Mouse (Mus musculus): ENCODE results near the gene Tnfrsf13b. TPM values are rescaled to one million over a fixed set of nuclear protein-coding genes. Genes with fewer than 3 reads are reported as not detected.

The Tnfrsf13b gene
- polyA plus RNA-seq, 1 experiment from 2014 or later: 3.3 TPM

DNA sequence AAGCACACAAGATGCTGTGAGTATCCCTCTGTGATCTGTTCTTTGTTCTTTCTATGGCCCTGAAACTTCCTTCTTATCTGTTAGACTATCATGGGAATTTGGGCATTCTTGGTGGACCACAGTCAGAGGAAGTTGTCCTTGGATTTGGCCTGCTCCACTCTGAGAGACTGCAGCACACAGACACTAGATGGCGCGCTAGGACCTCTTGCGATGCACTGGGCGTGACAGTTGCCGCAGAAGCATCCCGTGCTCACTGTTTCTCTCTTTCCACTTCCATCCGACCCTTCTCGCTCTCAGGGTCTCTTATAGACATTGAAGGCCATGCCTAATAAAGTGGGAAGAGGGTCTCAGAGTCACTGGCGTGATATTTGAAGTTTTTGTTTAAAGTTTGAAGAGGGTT, 66.8 kb downstream of the Tnfrsf13b start:
- H3K36me3 ChIP-seq (ENCODE audit: control insufficient read depth, insufficient read depth, low read length): no peaks in the 10 kb centered on the region
- peak; percentile 80; the same call in 1 of the 2 replicates for ATAC-seq (ENCODE audit: low read depth)
- no peak overlapping the region for H3K4me3 ChIP-seq (ENCODE audit: low read length)
- H3K4me1 ChIP-seq (replicated peaks; ENCODE audit: control insufficient read depth, insufficient read depth, low read length): no peaks in the 10 kb centered on the region; the same call in 1 of the 2 replicates
- no peaks in the 10 kb centered on the region for H3K9me3 ChIP-seq (ENCODE audit: control insufficient read depth, low read length)
- no peak overlapping the region for H3K9ac ChIP-seq (ENCODE audit: low read length)
- 5% methylated on average over 9 of the region's 9 CpGs for WGBS
- H3K4me2 ChIP-seq (ENCODE audit: low read depth, low read length): no peak overlapping the region
- H3K27me3 ChIP-seq (ENCODE audit: control insufficient read depth, insufficient read depth, low read depth, low read length): no peaks in the 10 kb centered on the region
- no peak overlapping the region for H3K27ac ChIP-seq (ENCODE audit: low read length)

GRCm38 (mm10) chr11:61196616-61197353, 70.2 kb downstream of the Tnfrsf13b start:
- peak overlapping the region; percentile 17 for H3K27ac ChIP-seq (ENCODE audit: low read length)
- H3K4me3 ChIP-seq (ENCODE audit: low read length): no peak overlapping the region
- H3K4me2 ChIP-seq (ENCODE audit: low read depth, low read length): no peak overlapping the region
- no peaks in the 10 kb centered on the region for H3K9me3 ChIP-seq (ENCODE audit: control insufficient read depth, low read length)
- 57% methylated on average over 14 of the region's 14 CpGs for WGBS
- H3K36me3 ChIP-seq (ENCODE audit: control insufficient read depth, insufficient read depth, low read length): no peaks in the 10 kb centered on the region
- no peaks in the 10 kb centered on the region; the same call in 1 of the 2 replicates for H3K4me1 ChIP-seq (replicated peaks; ENCODE audit: control insufficient read depth, insufficient read depth, low read length)
- no peaks in the 10 kb centered on the region for H3K27me3 ChIP-seq (ENCODE audit: control insufficient read depth, insufficient read depth, low read depth, low read length)
- no peak overlapping the region for H3K9ac ChIP-seq (ENCODE audit: low read length)
- ATAC-seq (ENCODE audit: low read depth): no peak

DNA sequence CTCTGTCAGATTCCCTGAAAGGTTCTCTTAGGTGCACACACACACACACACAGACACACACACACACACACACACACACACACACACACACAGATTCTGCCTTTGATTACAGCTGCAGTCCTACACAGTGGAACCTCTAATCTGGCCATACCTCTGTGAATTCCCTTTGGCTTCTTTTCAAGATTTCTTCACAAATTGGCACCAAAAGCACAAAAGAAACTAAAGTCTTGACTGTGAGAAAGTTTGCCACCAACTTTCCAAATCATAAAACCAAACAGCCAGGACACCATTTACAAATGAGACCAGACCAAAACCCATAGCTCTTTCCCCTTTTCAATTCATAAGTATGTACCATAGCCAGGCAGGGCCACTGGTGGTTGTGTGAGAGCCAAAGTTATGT, 71.4 kb downstream of the Tnfrsf13b start:
- no peaks in the 10 kb centered on the region for H3K27me3 ChIP-seq (ENCODE audit: control insufficient read depth, insufficient read depth, low read depth, low read length)
- H3K4me1 ChIP-seq (replicated peaks; ENCODE audit: control insufficient read depth, insufficient read depth, low read length): no peaks in the 10 kb centered on the region; the same call in 1 of the 2 replicates
- no peak for ATAC-seq (ENCODE audit: low read depth)
- no peak overlapping the region for H3K4me3 ChIP-seq (ENCODE audit: low read length)
- H3K9ac ChIP-seq (ENCODE audit: low read length): no peak overlapping the region
- H3K36me3 ChIP-seq (ENCODE audit: control insufficient read depth, insufficient read depth, low read length): no peaks in the 10 kb centered on the region
- H3K27ac ChIP-seq (ENCODE audit: low read length): no peak overlapping the region
- no peak overlapping the region for H3K4me2 ChIP-seq (ENCODE audit: low read depth, low read length)
- H3K9me3 ChIP-seq (ENCODE audit: control insufficient read depth, low read length): no peaks in the 10 kb centered on the region

Other genes starting within 250 kb of the Tnfrsf13b start
- 57.6 and 62.5 TPM in 2 replicates for gene Tmem11, start 247.5 kb upstream of the Tnfrsf13b start, polyA plus RNA-seq (2015; fragmentation: Nextera tagmentation; extraction: Ambion mirVana)
- 19.9 and 21.6 TPM in 2 replicates for gene Natd1, start 212.0 kb upstream of the Tnfrsf13b start, polyA plus RNA-seq (2015; fragmentation: Nextera tagmentation; extraction: Ambion mirVana)
- 110 and 114 TPM in 2 replicates for gene Map2k3, start 194.7 kb upstream of the Tnfrsf13b start, polyA plus RNA-seq (2015; fragmentation: Nextera tagmentation; extraction: Ambion mirVana)
- 0.41 and 0.67 TPM in 2 replicates for gene Kcnj12, start 104.2 kb upstream of the Tnfrsf13b start, polyA plus RNA-seq (2015; fragmentation: Nextera tagmentation; extraction: Ambion mirVana)
- gene Usp22, start 48.3 kb downstream of the Tnfrsf13b start, polyA plus RNA-seq (2015; fragmentation: Nextera tagmentation; extraction: Ambion mirVana): 98.9 and 103 TPM in 2 replicates
- gene Aldh3a1, start 80.8 kb downstream of the Tnfrsf13b start, polyA plus RNA-seq (2015; fragmentation: Nextera tagmentation; extraction: Ambion mirVana): 0.34 and 0.52 TPM in 2 replicates
- 47.8 and 49.4 TPM in 2 replicates for gene Aldh3a2, start 140.7 kb downstream of the Tnfrsf13b start, polyA plus RNA-seq (2015; fragmentation: Nextera tagmentation; extraction: Ambion mirVana)
- 0.26 and 0.69 TPM in 2 replicates for gene Slc47a2, start 216.1 kb downstream of the Tnfrsf13b start, polyA plus RNA-seq (2015; fragmentation: Nextera tagmentation; extraction: Ambion mirVana)

All from lung, embryonic 16.5 days (tissue).